Mouse (Mus musculus): ENCODE results near the gene Gm49337. TPM values are rescaled to one million over a fixed set of nuclear protein-coding genes. Genes with fewer than 3 reads are reported as not detected.
"Not testable (repeated sequence)": the region's sequence is repeated elsewhere in the genome, so short reads cannot be mapped to it uniquely, and the experiment has no call there.

The Gm49337 gene
- polyA plus RNA-seq, 1 experiment from 2014 or later: not detected

DNA sequence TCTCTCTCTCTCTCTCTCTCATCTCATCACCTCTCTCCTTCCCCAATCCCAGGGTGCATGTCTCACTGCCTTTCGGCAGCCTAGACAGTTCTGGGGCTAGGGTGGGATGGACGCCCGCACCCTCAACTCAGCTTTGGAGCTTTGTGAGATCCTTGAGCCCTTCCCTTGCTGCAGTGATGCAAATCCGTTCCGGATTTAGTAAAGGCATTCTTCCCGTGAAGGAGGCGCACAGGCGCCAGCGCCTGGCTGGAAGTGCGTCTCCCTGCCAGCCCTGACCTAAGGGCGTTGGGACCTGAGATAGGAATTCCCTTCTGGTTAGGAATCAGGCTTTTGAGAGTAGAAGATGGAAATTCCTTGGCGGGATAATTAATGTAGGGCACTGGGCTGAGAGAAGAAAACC is 9.6 kb downstream of the Gm49337 start:
- H3K36me3 ChIP-seq: no peaks in the 10 kb centered on the region
- 0 out of 2 replicates have a peak overlapping the region, but pooled peaks have one; percentile 5 for H3K4me3 ChIP-seq
- no peak for ATAC-seq (ENCODE audit: low FRiP score)
- WGBS: 4% methylated on average over 12 of the region's 12 CpGs
- peak overlapping the region; percentile 34 for H3K4me2 ChIP-seq
- peaks cover 8% of the 10 kb centered on the region; the same call in 1 of the 2 replicates for H3K4me1 ChIP-seq (replicated peaks)
- no peaks in the 10 kb centered on the region for H3K9me3 ChIP-seq
- H3K27ac ChIP-seq: no peak overlapping the region
- no peaks in the 10 kb centered on the region for H3K27me3 ChIP-seq
- H3K9ac ChIP-seq: peak overlapping the region; percentile 36; the same call in 1 of the 2 replicates

DNA sequence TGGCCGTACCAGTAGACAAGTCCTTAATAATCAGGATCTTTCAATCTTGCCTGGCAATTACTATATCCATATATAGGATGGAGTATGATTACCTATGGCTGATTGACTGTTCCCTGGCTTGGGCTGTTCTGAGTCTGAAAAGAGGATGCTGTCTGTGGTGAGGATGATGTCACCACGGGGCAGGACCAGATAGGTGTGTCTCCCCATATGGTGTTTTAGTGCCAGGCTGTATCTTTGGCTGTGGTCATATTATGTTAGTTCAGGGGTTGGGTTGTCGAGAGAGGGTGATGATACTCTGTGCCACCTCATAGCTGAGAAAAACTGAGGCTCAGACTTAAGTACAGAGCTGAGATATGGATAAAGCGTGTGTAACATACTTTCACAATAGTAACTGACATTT is 11.9 kb downstream of the Gm49337 start:
- Histone ChIP-seq H3K27me3 (no peaks in the 10 kb centered on the region), H3K9ac (no peak overlapping the region), H3K4me3 (no peak overlapping the region), H3K4me1 (replicated peaks) (peaks cover 8% of the 10 kb centered on the region; the same call in 1 of the 2 replicates), H3K36me3 (no peaks in the 10 kb centered on the region), H3K27ac (no peak overlapping the region), H3K4me2 (no peak overlapping the region), H3K9me3 (no peaks in the 10 kb centered on the region)
- ATAC-seq (ENCODE audit: low FRiP score): no peak
- 92% methylated on average over 4 of the region's 4 CpGs for WGBS

DNA sequence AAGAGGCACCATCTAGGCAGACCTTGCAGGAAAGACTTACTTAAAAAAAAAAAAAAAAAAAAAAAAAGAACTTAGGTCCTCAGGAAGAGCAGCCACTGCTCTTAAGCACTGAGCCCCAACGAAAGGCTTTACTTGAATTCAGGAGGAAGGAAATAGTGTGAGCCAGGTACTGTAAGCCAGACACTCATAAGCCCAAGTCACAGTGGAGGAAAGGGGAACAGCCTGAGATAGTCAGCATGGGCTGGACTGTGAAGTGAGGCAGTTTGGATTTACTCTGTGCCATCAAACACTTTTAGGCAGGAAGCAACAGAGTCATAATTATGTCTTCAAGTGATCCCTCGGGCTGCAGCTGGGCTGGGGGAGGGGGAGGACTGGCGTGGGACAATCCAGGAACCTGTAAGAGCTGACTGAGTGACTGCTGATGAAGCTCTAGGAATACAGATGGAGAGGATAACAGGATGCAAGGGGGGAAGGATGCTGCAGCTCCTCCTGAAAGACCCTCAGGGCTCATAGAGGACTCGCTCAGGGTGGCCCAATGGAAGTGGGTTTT is 19.2 kb downstream of the Gm49337 start:
- no peaks in the 10 kb centered on the region for H3K9me3 ChIP-seq
- H3K36me3 ChIP-seq: no peaks in the 10 kb centered on the region
- 62% methylated on average over 4 of the region's 4 CpGs for WGBS
- ATAC-seq (ENCODE audit: low FRiP score): no peak
- H3K27me3 ChIP-seq: no peaks in the 10 kb centered on the region
- H3K9ac ChIP-seq: no peak overlapping the region
- H3K4me1 ChIP-seq (replicated peaks): no peaks in the 10 kb centered on the region
- H3K4me2 ChIP-seq: no peak overlapping the region
- H3K27ac ChIP-seq: no peak overlapping the region
- H3K4me3 ChIP-seq: no peak overlapping the region

DNA sequence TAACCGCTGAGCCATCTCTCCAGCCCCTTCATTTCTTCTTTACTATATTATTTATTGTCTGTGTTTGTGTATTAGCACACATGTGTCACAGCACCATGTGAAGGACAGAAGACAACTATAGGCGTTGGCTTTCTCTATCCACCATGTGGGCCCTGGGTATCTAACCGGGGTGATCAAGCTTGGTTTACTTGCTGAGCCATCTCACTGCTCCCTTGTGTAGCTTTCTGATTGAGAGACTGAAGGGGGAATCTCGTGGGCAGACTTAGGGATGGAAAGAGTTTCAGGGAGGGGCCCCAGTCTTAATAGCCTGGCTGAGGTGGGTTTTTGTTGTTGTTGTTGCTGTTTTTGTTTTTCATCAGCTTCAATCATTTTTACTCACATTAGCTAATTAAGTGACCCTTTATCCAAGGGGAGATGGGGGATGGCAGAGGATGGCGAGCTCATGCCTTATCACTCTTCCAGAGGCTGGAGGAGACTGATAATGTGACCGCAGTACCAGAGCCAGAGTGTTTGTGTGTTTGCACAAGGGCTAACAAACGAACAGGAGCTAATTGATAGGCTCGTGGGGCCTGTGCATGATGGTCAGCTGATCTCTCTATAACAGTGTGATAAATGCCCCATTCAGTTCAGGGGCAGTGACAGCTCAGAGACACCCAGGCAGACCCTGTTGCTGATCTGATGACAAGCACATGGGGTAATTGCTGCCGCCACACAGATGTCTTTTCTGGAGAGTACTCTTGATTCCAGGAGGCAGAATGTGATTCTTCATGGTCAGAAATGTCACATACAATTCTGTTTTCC is 20.6 kb downstream of the Gm49337 start:
- 71% methylated on average over 9 of the region's 9 CpGs for WGBS
- Histone ChIP-seq H3K9me3 (no peaks in the 10 kb centered on the region), H3K4me2 (no peak overlapping the region), H3K4me3 (no peak overlapping the region), H3K4me1 (replicated peaks) (no peaks in the 10 kb centered on the region), H3K9ac (no peak overlapping the region), H3K27ac (no peak overlapping the region), H3K36me3 (no peaks in the 10 kb centered on the region), H3K27me3 (no peaks in the 10 kb centered on the region)
- ATAC-seq (ENCODE audit: low FRiP score): no peak

DNA sequence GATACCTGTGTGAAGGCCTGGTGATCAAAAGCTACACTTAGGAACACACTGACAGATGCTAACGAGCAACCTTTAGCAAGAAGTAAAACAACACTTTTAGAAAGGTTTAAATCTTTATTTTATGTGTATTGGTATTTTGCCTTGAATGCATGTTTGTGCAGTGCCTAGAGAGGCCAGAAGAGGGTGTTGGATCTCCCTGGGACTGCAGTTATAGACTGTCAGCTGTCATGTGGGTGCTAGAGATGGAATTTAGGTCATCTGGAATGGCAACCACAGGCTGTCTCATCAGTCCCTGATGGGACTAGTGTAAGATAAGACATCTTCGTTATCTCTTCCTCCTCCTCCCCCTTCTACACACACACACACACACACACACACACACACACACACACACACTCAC is 25.2 kb downstream of the Gm49337 start:
- H3K36me3 ChIP-seq: no peaks in the 10 kb centered on the region
- H3K27me3 ChIP-seq: no peaks in the 10 kb centered on the region
- H3K27ac ChIP-seq: no peak overlapping the region
- H3K4me2 ChIP-seq: no peak overlapping the region
- no peak overlapping the region for H3K9ac ChIP-seq
- no peak overlapping the region for H3K4me3 ChIP-seq
- ATAC-seq (ENCODE audit: low FRiP score): no peak
- no peaks in the 10 kb centered on the region for H3K4me1 ChIP-seq (replicated peaks)
- H3K9me3 ChIP-seq: no peaks in the 10 kb centered on the region
- 85% methylated on average over 2 of the region's 2 CpGs for WGBS

DNA sequence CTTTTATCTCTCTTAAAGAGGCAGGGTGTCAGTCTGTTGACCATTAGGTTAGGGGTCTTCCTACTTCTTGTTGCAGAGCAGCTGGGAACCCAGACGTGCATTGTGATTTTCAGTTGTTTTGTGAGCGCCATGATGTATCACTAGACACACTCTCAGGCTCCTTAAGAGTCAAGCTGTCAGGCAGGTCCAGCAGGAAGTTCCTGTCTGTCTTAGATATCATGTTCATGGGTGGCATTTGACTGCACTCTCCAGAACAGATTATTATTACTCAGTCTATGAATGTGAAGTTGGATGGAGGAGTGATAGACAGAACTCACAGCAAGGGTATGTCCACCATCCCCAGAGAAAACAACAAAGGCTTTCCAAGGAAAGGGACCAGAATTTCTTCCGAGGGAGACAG is 31.2 kb downstream of the Gm49337 start:
- no peaks in the 10 kb centered on the region for H3K27me3 ChIP-seq
- no peaks in the 10 kb centered on the region for H3K36me3 ChIP-seq
- H3K4me2 ChIP-seq: no peak overlapping the region
- no peak for ATAC-seq (ENCODE audit: low FRiP score)
- no peak overlapping the region for H3K4me3 ChIP-seq
- H3K9ac ChIP-seq: no peak overlapping the region
- no peaks in the 10 kb centered on the region for H3K4me1 ChIP-seq (replicated peaks)
- no peaks in the 10 kb centered on the region for H3K9me3 ChIP-seq
- H3K27ac ChIP-seq: no peak overlapping the region
- WGBS: 72% methylated on average over 3 of the region's 3 CpGs

DNA sequence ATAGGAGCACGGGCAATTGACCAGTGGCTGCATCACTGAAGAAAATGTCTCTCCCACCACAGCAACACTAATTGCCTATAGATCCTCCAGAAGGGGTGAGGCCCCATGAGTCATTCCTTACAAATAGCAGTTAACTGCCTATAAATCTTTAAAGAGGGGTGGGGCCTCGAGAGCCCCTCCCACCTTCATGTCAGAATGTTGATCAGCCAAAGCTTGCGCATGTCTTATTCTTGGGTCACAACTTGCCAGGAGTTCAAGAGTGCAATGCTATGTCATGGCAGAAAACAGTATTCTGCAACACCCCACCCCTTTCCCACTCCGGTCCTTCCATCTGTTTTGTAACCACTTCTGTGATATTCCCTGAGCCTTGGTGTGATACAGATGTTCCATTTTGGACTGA is 33.3 kb downstream of the Gm49337 start:
- Histone ChIP-seq H3K27me3 (no peaks in the 10 kb centered on the region), H3K4me1 (replicated peaks) (no peaks in the 10 kb centered on the region), H3K9me3 (no peaks in the 10 kb centered on the region), H3K36me3 (no peaks in the 10 kb centered on the region), H3K27ac (no peak overlapping the region), H3K4me2 (no peak overlapping the region), H3K4me3 (no peak overlapping the region), H3K9ac (no peak overlapping the region)
- ATAC-seq (ENCODE audit: low FRiP score): no peak
- WGBS: 83% methylated on average over 4 of the region's 4 CpGs

DNA sequence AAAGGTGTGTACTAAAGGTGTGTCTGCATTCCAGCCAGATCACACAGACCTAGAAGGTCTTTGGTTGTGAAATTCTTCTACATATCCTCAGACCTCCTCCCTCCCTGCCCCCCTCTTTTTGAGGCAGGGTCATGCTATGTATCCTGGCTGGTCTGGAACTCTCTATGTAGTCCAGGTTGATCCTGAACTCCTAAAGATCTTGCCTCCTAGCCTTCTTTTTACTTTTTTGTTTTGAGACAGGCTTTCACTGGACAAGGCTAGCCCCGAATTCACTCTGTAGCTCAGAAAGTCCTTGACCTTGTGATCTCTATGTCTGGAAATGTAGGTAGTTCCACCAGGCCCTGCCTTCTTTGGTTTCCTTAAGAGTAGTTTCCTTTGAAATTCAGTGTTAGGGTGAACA is 35.7 kb downstream of the Gm49337 start:
- H3K36me3 ChIP-seq: no peaks in the 10 kb centered on the region
- no peaks in the 10 kb centered on the region for H3K4me1 ChIP-seq (replicated peaks)
- H3K4me2 ChIP-seq: no peak overlapping the region
- H3K9ac ChIP-seq: no peak overlapping the region
- no peaks in the 10 kb centered on the region for H3K27me3 ChIP-seq
- 84% methylated on average over 1 of the region's 1 CpGs for WGBS
- H3K9me3 ChIP-seq: no peaks in the 10 kb centered on the region
- no peak for ATAC-seq (ENCODE audit: low FRiP score)
- H3K4me3 ChIP-seq: no peak overlapping the region
- no peak overlapping the region for H3K27ac ChIP-seq

DNA sequence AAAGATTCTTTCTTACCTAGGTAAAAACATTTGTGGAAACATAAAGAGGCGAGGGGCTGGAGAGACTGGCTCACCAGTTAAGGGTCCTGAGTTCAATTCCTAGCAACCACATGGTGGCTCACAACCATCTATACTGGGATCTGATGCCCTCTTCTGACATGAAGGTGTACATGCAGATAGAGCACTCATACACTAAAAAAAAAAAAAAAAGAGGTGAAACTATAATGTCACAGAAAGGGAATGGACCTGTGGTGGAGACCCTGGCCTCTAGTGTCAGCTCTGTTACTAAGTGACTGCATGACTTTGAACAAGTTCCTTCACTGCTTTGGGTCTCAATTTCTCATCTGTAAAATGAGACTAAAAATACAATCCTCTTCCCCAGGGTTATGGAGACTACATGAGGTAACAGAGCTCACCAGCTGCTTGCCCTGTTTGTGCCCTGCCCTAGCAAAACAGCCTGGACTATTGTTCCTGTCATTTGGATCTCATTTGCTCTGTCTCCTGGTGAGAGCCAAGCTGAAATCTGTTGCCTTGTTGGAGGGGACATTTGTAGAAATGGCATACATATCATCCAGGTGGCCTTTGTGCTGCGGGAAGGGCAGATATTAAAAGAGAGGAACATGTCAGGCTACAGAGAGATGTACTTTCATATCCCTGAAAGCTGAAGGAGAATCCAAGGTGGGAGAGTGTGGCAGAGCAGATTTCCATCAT is 42.9 kb downstream of the Gm49337 start:
- Histone ChIP-seq H3K4me1 (replicated peaks) (peaks cover 11% of the 10 kb centered on the region), H3K9ac (no peak overlapping the region), H3K36me3 (no peaks in the 10 kb centered on the region), H3K27ac (no peak overlapping the region), H3K4me3 (no peak overlapping the region), H3K27me3 (no peaks in the 10 kb centered on the region), H3K4me2 (no peak overlapping the region), H3K9me3 (no peaks in the 10 kb centered on the region)
- ATAC-seq (ENCODE audit: low FRiP score): no peak
- WGBS: 88% methylated on average over 2 of the region's 2 CpGs

DNA sequence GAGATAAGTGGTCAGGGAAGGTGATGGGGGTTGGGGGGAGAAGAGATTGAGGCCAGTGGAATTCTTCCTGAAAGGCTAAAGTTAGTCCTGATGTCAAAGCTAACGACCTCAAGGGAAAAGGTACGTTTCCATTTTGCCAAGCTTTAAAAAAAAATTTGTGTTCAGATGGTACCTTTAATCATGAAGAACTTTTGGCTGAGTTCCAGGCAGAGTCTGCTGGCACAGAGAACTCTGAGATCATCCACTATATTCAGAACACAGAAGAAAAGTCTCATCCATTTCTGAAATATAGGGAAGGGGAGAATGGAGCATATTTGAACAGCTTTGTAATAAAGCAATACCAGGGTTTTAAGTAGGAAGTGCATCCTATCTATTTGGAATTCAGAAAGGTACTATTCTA is 43.9 kb downstream of the Gm49337 start:
- Histone ChIP-seq H3K36me3 (no peaks in the 10 kb centered on the region), H3K27ac (no peak overlapping the region), H3K27me3 (no peaks in the 10 kb centered on the region), H3K4me2 (no peak overlapping the region), H3K9me3 (no peaks in the 10 kb centered on the region), H3K9ac (no peak overlapping the region), H3K4me1 (replicated peaks) (peaks cover 11% of the 10 kb centered on the region), H3K4me3 (no peak overlapping the region)
- ATAC-seq (ENCODE audit: low FRiP score): no peak
- WGBS: 74% methylated on average over 2 of the region's 2 CpGs

DNA sequence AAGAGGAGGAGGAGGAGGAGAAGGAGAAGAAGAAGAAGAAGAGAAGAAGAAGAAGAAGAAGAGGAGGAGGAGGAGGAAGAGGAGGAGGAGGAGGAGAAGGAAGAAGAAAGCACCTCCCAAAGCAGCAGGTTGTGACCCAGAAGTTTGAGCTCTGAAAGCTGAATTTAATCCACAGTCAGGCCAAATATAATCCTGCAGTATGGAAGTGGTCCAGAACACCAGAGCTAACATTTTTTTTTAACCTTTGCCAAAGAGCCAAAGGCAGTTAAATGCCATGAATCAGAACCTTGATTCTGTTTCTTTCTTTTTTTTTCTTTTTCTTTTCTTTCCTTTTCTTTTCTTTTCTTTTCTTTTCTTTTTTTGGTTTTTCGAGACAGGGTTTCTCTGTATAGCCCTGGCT is 44.5 kb downstream of the Gm49337 start:
- not testable (repeated sequence) for ATAC-seq (ENCODE audit: low FRiP score); H3K9ac ChIP-seq; H3K36me3 ChIP-seq; H3K4me3 ChIP-seq; H3K27me3 ChIP-seq; H3K4me2 ChIP-seq; H3K9me3 ChIP-seq; H3K27ac ChIP-seq
- WGBS: 88% methylated on average over 1 of the region's 1 CpGs
- H3K4me1 ChIP-seq (replicated peaks): peaks cover 11% of the 10 kb centered on the region

DNA sequence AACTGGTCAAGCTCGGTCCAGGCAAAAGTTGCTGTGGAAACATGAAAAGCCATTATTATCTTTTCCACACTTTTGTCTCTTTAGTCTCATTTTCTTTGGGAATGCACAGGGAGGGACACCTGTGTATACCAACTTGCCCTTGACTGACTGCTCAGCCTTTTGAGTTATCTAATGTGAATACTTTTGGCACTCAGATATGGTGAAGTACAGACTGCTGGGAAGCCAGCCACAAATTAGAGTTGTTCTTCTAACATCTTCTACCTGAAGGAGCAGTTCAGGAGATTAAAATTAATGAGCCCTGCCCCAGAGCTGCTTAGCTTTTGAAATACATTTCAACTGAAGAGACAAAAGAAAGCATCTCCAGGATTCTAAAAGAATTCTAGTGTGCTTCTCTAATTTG is 45.9 kb downstream of the Gm49337 start:
- Histone ChIP-seq H3K27me3 (no peaks in the 10 kb centered on the region), H3K4me2 (no peak overlapping the region), H3K9ac (no peak overlapping the region), H3K36me3 (no peaks in the 10 kb centered on the region), H3K4me3 (no peak overlapping the region), H3K27ac (no peak overlapping the region), H3K9me3 (no peaks in the 10 kb centered on the region), H3K4me1 (replicated peaks) (peaks cover 11% of the 10 kb centered on the region)
- 79% methylated on average over 1 of the region's 1 CpGs for WGBS
- ATAC-seq (ENCODE audit: low FRiP score): no peak
